Mouse (Mus musculus): ENCODE results near the gene Taf1d.
"Not testable (repeated sequence)": the region's sequence is repeated elsewhere in the genome, so short reads cannot be mapped to it uniquely, and the experiment has no call there.

Taf1d gene

DNA sequence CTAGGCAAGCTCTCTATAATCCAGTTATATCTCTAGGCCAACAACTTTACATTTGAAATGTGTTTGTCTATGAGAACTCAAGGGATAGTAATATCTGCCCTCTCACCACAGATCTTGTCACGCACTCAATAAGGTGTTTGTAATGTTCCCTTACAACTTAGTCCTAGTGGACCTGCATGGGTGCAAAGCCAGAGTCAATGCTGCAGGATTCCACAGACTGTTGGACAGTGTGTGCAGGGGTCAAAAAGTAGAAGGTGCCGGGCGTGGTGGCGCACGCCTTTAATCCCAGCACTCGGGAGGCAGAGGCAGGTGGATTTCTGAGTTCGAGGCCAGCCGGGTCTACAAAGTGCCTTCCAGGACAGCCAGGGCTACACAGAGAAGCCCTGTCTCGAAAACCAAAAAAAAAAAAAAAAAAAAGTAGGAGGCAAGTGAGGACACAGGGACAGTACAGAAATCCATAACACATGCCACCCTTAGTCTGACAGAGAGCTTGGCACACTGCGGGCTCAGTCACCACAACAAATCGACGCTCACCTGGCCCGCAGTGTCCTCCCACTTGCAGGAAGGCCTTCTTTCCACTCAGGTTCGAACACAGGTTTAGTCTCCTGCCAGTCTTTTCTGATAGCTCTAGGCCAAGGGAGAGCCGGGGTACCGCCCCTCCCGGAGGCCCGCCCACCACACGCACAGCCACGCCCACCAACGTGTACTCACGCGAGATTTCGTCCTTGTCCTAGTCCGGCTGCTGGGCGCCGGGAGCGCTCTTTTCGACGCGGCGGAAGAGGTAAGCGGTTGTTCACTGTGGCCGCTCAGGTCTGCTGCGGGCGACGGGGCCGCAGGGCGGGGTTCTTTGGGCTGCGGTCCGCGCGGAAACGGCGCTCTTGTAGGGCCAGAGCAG lies at the start of gene Taf1d:
Taf1d (plus strand) TSS at position 712 of the 895 bp plus-strand sequence.
- peak; percentile 77 for DNase-seq (ENCODE audit: low read depth, low spot score)

DNA sequence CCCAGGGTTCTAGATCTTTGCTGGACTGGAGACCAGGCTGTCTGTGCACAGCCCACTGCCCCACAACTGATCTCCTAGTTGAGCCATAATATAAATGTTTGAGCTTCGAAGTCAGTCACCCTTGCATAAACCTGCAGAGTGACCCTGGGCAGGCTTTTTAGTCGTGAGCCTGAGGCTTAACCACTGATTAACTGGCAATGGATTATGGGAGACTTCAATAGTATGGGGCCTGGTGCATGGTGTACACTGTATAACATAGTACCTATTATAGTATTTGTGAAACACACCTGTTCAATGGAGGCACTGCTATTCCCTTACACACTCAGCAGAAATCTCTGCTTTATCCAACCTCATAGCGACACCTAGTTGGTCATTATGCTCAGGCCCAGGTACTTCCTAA lies 49.8 kb upstream of the Taf1d start:
- no peak for DNase-seq (ENCODE audit: low read depth, low spot score)

DNA sequence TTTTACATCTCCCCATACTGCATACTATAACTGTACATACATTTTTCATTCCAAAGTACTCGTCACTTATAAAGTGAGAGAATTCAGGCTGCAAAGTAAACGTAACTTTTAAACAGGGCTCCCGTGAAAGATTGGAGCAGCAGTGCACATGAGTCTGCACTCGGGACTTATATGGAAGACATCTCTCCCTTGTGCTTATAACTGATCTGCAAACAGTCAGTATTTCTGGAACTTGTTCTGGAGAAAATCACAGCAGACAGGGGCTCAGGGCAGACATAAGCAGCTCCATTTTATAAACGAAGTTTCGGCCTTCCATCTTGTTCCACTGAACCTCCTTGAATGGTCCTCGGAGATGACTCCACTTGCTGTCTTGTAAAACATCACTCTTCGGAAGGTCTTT lies 44.0 kb upstream of the Taf1d start:
- DNase-seq (ENCODE audit: low read depth, low spot score), result no peak

DNA sequence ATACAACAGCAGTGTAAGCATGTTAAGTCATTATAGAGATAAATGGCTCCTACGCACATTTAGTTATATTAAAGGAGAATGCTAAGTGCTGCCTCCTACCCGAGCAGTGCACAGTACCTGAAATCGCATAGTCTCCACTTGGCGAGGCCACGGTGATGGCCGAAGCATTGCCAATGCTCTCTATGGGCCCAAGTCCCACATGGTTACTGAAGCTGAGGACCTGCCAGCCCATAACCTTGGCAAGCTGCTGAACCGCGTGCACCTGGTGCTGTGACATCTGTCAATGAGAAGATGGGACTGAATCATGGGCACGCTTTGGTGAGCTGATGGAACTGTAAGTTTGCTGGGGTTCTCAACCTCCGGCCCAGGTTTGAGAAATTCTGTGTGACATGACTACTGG lies 42.5 kb upstream of the Taf1d start:
- no peak for DNase-seq (ENCODE audit: low read depth, low spot score)

DNA sequence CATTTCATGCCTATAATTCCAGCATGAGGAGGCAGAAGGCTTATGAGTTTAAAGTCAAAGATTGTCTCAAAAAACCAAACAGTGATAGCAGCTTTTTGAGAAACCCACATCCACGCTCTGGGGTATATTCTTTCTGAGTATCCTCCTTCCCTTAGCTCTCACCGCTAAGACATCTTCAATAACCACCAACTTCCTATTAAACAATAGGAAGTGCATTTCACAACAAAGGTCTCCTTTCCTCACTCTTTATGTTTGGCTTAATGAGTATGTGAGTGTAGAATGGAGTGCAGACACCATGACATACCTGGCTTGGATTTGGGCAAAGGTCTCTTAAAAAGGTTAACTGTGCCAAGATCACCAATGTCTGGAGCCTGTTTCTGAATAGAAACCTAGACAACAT lies 32.0 kb upstream of the Taf1d start:
- DNase-seq (ENCODE audit: low read depth, low spot score), result no peak

DNA sequence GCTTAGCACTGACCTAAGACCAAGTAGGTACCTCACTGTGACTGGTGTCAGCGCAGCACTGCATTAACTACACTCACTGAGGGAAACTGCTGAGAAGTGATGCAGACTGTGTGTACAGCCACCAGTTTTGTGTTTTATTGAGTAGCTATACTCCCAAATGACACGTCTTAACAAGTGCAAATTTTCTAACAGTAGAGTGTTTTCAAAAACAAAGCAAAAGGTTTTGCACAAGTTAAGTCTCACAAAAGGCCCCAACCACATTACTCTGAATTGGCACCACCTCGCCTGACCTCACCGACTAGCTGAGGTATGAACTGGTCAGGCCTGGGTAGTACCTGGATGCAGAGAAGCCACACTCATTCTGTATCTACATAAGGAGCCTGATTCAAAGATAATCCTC lies 29.2 kb upstream of the Taf1d start:
- DNase-seq (ENCODE audit: low read depth, low spot score), result no peak

DNA sequence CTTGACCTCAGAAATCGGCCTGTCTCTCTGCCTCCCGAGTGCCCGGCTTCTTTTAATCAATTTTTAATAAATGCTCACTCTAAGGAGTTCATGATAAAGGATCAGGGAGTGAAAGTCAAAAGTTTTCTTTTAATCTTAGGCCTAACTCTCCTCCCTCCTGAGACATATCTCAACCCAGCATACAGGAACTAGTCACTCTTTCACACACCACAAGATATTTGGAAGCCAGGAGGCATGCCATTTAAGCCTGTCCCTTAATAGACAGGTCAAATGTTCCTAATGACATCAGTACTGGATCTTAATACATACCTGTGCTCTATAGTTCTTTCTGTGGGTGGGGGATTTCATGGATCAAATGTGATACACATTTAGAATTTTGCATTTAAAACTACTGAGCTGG lies 27.7 kb upstream of the Taf1d start:
- DNase-seq (ENCODE audit: low read depth, low spot score), result no peak

DNA sequence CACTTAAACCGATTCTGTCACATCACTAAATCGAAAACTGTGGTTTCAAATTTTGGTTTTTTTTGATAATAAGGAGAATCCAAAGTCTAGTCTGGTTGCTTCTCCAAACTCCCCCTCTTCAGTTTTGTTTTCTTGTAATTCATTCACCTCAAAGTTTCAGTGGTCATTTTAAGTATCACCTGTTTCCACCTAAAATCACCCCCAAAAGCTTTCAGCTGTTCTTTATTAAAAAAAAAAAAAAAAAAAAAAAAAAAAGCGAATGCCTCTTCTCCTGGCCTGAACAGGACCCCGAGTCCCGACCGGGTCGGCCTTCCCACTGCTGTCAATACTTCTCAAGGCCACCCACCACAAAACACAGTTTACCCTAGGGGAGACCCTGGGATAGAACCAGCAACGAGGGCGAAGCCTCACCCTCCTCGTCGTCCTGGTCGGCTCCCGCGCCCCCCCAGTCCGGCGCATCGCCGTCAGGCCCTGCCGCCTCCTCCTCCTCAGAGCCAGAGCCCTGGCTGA lies 26.8 kb upstream of the Taf1d start:
- no peak for DNase-seq (ENCODE audit: low read depth, low spot score)

DNA sequence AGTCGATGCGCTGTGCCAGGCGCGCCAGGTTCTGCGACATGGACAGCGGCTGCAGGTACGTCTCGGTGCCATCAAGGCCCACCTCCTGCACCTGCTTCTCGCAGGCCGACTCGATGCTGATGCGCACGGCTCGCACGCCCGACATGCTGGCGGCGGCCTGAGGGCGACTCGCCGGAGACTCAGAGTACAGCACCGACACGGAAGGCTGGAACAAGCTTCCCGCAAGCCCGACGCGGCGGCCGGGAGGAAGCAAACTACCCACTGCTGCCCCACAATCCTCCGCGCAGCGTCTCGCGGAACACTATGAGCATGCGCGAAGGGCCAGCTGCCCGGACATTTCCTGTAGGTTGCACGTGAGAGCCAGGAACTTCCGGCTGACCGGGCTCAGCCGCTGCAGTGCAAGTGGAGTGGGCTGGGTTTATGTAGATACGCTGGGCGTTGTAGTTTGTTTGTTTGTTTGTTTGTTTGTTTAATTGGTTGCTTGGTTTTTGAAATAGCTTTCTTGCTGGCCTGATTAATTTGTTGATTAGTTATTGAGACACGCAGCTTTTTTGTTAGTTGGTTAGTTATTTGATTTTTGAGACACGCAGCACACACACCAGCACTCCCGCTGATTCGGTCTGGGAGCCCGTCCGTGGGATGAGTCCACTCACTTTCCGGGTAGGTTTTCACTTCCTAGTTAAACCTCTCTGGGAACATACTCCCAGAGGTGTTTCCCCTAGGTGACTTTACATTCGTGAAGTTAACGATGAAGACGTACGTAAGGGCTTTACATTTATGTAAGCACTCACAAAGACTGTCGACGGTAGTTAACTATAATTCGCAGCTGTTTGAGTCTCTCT lies 26.1 kb upstream of the Taf1d start, which contains the start of gene Med17:
Med17 (minus strand) TSS at position 283 of the 842 bp plus-strand sequence.
- peak; percentile 89 for DNase-seq (ENCODE audit: low read depth, low spot score)

DNA sequence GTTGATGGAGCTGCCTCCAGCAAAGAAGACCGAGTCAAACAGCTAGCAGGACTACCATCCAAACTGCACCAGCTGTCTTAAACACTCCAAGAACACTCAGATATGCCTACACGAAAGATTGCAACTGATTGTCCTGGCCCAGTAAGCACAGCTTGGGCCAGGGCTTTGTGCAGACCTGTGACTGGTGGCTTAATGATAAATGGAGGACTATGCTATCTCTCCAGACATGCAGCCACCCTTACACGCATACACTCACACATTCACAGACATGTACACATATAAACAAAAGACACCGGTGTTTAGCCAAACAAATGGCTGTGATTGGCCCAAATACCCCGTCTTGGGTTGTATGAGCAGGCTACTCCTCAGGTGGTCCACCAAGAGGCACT lies 25.5 kb upstream of the Taf1d start:
- no peak for DNase-seq (ENCODE audit: low read depth, low spot score)

DNA sequence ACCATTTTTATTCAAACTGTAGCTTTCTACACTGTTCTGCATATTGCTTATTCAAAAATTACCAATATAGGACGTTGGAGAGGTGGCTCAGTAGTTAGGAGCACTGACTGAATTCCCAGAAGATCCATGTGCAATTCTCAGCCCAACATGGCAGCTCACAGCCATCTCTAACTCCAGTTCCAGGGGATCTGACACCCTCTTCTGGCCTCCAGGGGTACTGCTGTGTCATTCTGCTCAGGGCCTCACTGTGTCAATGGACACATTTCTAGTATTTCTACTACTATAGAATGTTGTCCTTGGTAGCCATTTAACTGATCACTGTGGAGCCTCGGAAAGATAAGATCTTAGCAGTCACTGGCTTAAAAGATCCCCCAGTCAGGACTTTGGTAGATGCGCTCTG lies 20.6 kb upstream of the Taf1d start:
- DNase-seq (ENCODE audit: low read depth, low spot score), result no peak

DNA sequence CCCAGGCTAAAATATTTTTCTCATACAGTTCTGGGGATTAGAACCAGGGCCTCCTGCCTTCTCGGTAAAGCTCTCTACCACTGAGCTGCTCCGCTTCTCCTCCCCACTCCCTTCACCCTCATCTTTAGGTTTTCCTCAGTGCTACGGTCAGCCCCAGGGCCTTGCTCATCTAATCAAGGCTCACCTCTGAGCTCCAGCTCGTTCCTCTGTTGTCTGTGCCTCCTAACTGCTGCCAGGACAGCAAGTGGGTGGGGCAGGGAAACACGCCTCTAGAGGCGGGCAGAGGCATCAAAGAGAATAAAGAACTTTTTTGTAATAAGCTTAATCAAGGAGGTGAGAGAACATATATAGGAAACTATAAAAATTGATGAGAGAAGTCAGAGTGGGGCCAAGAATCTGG lies 18.2 kb upstream of the Taf1d start:
- DNase-seq (ENCODE audit: low read depth, low spot score), result no peak

DNA sequence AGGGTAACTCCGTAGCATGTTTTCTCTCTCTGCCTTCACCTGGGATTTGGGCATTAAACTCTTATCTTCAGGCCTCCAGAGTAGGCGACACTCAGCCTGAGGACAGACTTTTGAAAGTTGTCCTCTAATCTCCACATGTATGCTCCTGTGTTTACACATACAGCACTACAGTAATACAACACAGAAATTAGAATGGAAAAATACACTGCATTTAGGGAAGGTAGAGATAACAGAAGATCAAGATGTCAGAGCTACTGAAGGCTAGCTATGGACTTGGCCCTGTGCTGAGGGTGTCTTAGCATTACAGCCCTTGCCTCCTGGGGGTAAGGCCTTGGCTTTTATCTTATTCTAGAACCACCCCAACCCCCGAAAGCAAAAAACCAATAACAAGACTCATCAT lies 17.6 kb upstream of the Taf1d start:
- DNase-seq (ENCODE audit: low read depth, low spot score), result no peak

DNA sequence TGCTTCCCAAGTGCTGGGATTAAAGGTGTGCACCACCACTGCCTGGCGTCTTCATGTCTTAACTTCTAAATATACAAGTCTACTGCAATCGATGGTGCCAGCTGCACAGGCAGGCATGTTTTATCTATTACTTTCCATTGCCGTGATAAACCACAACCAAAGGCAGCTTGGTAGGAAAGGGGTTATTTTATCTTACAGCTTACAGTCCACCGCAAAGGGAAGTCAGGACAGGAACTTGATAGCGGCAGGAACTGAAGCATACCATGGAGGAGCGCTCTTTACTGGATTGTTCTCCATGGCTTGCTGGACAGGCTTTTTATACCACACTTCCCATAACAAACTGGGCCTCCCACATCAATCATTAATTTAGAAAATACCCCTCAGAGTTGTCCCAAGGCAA lies 16.8 kb upstream of the Taf1d start:
- no peak for DNase-seq (ENCODE audit: low read depth, low spot score)

DNA sequence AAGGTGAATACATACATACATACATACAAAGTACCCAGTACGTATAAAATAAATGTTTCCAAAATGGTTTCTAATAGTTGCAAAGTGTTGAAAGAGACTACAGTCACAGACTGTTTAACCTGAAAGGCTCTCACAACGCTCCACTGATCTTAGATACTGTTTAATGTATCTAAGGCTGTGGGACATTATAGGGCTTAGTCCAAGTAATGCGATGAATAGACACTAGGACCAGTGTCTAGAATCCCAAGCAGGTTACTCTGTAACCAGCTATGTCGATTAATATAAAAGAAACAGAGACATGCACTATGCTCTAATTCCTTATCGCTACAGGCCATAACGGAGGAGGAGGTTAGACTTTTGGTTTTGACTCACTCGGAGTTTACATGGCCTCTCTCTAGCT lies 8.9 kb upstream of the Taf1d start:
- no peak for DNase-seq (ENCODE audit: low read depth, low spot score)

DNA sequence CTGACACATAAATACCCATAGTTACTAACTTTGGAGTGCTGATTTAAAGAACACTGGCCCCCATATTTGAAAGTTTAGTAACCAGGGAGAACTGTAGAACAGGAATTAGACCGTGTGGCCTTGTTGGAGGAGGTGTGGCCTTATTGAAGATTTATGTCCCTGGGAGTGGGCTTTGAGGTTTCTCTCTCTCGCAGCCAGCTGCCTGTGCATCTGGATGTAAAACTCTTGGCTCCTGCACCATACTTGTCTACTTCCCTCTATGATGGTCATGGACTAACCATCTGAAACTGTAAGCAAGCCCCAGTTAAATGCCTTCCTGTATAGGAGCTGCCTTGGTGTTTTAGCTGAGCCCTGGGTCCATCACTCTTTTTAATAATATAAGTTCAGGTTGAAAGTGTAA lies 7.6 kb upstream of the Taf1d start:
- DNase-seq (ENCODE audit: low read depth, low spot score), result no peak

DNA sequence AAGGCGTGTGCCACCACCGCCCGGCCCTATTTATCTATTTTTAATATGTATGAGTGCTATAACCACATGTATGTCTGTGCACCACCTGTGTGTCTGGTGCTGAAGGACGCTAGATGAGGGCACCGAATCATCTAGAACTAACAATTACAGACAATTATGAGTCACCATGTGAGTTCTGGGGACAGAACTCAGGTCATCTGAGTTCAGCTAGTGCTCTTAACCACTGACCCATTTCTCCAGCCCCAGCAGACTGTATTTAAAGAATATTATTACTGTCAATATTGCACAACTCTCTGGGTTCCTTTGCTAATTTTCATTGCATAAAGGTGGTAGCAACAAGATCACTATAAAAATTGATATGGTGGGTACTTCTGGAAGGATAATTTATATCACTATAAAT lies 6.0 kb upstream of the Taf1d start:
- DNase-seq (ENCODE audit: low read depth, low spot score), result no peak

DNA sequence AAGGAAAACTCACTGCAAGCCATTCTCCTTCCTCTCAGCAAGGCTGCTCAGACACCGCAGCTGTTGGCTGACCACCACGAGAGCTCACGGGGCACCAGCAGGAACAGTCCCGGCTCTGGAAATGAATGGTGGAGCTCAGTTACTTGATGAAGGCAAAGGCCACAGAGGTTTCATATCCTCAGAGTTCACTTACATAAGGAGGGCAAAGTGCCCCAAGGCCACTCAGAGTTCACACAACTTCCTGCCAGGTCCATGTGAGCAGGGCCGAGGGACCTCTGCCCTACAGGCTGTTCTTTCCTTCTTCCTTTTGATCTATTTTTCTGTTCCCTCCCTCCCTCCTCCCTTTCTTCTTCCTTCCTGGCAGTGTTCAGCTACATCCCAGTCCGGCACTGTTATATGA lies 4.6 kb upstream of the Taf1d start:
- no peak for DNase-seq (ENCODE audit: low read depth, low spot score)

DNA sequence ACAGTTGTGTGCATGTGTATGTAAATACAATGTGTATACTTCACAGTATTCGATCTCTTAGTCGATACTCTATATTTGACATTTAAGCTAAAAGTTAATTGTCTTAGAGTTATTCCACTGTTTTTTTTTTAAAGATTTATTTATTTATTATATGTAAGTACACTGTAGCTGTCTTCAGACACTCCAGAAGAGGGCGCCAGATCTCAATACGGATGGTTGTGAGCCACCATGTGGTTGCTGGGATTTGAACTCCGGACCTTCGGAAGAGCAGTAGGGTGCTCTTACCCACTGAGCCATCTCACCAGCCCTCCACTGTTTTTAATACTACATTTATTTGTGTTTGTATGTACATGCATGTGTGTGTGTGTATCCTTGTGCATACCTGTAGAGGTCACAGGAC lies 4.0 kb upstream of the Taf1d start:
- not testable (repeated sequence) for DNase-seq (ENCODE audit: low read depth, low spot score)

DNA sequence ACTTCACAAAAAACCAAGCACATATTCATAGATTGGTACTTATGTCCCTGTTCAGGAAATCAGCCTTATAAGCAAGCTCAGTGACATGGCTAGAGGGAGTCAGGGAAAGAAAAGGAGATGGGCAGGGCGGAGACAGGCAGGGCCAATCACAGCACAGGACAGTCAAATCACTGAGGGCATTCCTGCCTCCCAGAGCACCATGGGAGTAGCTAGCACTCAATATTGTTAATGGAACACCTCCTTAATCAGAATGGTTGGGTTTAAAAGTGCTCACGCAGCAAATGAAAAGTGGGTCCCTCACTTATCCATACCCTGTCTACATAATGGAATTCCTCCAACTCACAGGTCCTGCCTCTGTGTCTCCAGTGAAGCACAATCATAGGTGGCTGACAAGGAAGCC lies 3.1 kb upstream of the Taf1d start:
- no peak for DNase-seq (ENCODE audit: low read depth, low spot score)

DNA sequence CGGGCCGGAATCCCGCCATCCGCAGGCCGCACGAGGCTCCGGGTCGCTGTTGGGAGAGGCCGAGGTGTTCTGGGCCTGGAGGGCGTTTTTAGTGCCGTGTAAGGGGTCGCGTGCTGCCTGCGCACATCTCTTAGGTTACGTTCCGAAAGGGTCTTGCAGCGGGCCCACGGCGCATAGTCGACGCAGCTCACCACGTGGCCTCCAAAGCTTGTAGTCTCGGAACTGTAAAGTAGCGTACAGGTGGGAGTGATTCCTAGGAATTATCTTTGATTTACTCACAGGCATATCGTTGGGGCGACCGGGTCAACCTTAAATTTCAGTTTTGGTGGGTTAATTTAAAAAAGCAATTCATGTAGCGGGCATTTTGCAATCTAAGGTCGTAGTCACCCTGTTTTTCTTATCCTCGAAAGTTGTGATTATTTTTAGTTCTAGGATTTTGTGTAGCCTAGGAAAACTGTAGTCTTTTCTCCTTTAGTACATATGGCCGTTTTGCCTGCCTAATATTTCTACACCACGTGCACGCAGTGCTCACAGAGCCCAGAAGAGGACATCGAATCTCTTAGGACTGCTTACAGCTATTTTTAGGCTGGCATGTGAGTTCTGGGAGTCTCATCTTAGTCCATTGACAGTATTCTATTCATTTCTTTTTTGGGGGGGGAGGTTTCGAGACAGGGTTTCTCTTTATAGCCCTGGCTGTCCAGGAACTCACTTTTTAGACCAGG lies 545 bp downstream of the Taf1d start, which contains the start of gene 4931406C07Rik:
4931406C07Rik (minus strand) TSS at position 51 of the 722 bp plus-strand sequence.
- DNase-seq (ENCODE audit: low read depth, low spot score), result no peak

DNA sequence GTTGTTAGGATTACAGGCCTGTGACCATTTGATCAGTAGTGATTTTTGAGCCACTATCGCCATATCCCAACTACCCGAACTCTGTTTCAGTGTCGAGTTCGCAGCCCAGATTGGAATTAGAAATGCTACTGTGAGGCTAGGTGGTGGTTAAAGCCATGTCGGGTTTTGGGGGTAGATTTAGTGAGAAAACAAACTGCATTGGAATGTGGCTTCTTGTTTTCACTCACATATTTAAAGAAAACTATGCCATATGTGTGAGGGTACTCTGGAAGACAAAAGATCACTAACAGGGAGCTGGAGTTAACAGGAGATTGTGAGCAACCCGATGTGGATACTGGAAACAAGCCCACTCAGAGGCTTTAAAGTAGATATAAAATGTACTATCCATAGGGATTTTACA lies 1.2 kb downstream of the Taf1d start:
- no peak for DNase-seq (ENCODE audit: low read depth, low spot score)

Measured in WW6 (cell line).